Mouse (Mus musculus) kidney, adult 2 months (tissue): ENCODE measurements around the gene Fam126a. TPM values are rescaled to one million over a fixed set of nuclear protein-coding genes. Genes with fewer than 3 reads are reported as not detected.

Experiments used
- DNase-seq: peaks from one replicate; pipeline ENCODE4 v3.0.0; 2021
- H3K27ac ChIP-seq: fragments of 200-500 bp; 2 replicates; pipeline ENCODE4 v1.5.1; 2012; ENCODE audit warnings: low read depth, low read length, control low read depth, inconsistent platforms; ENCODE audit not compliant: insufficient read depth
- H3K27me3 ChIP-seq: fragments of 200-500 bp; replicated peaks from 2 replicates; pipeline ENCODE4 v1.6.1; 2012; ENCODE audit warnings: mild to moderate bottlenecking, moderate library complexity, low read length, inconsistent platforms; ENCODE audit not compliant: control insufficient read depth, insufficient read depth
- H3K36me3 ChIP-seq: fragments of 200-500 bp; 2 replicates; pipeline ENCODE4 v1.6.1; 2012; ENCODE audit warnings: mild to moderate bottlenecking, moderate library complexity, low read length, inconsistent platforms; ENCODE audit not compliant: control insufficient read depth, insufficient read depth
- H3K4me1 ChIP-seq: fragments of 200-500 bp; 2 replicates; pipeline ENCODE4 v1.6.1; 2011; ENCODE audit warnings: low read length; ENCODE audit not compliant: control insufficient read depth, insufficient read depth
- H3K4me3 ChIP-seq: fragments of 200-500 bp; 2 replicates; pipeline ENCODE4 v1.5.1; 2011; ENCODE audit warnings: mild to moderate bottlenecking, low read depth, low read length, control low read depth; ENCODE audit not compliant: insufficient read depth
- CTCF ChIP-seq: fragments of 200-500 bp; conservative IDR thresholded peaks from 2 replicates; pipeline ENCODE4 v1.5.1; 2011; ENCODE audit warnings: low read depth, mild to moderate bottlenecking, control low read depth, low read length, moderate library complexity, mixed read lengths; ENCODE audit not compliant: insufficient read depth, insufficient read length
- POLR2A ChIP-seq: fragments of 200-500 bp; IDR thresholded peaks from one replicate; pipeline ENCODE4 v1.6.1; 2011; ENCODE audit warnings: low read depth, low read length, control low read depth
- WGBS: fragments of 180-500 bp; shearing (Covaris S2); methylation state at CpG from one replicate; pipeline ENCODE4 v1.1.7; 2018; 5-methylcytosine and 5-hydroxymethylcytosine counted together
- polyA plus RNA-seq: library from polyadenylated mRNA; depleted of rRNA; stranded (reverse); fragments of >200 nt; gene quantifications from 2 replicates; pipeline ENCODE4 v1.2.3, GENCODE M21; 2012

Fam126a gene
- polyA plus RNA-seq, 1 experiment: 4.4 TPM

DNA sequence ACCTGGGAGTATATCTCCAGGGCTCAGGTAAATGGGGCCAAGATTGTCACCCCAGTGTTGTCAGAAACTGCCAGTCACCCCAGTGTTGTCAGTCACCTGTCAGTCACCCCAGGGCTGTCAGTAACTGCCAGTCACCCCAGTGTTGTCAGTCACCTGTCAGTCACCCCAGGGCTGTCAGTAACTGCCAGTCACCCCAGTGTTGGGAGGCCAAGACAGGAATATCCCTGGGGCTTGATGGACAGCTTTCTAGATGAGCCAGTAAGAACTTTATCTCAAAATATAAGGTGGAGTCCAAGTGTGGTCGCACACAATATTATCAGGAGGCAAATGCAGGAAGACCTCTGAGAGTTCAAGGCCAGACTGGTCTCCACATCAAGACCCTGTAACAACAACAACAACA, 109.2 kb downstream of the Fam126a start:
- no peak overlapping the region for H3K4me3 ChIP-seq
- H3K36me3 ChIP-seq: no peaks in the 10 kb centered on the region
- WGBS: 95% methylated on average over 1 of the region's 1 CpGs
- no peaks in the 10 kb centered on the region for H3K27me3 ChIP-seq
- no peak overlapping the region for H3K27ac ChIP-seq
- H3K4me1 ChIP-seq: no peaks in the 10 kb centered on the region
- DNase-seq: no peak
- no peak for TF ChIP-seq POLR2A
- TF ChIP-seq CTCF: no peak

DNA sequence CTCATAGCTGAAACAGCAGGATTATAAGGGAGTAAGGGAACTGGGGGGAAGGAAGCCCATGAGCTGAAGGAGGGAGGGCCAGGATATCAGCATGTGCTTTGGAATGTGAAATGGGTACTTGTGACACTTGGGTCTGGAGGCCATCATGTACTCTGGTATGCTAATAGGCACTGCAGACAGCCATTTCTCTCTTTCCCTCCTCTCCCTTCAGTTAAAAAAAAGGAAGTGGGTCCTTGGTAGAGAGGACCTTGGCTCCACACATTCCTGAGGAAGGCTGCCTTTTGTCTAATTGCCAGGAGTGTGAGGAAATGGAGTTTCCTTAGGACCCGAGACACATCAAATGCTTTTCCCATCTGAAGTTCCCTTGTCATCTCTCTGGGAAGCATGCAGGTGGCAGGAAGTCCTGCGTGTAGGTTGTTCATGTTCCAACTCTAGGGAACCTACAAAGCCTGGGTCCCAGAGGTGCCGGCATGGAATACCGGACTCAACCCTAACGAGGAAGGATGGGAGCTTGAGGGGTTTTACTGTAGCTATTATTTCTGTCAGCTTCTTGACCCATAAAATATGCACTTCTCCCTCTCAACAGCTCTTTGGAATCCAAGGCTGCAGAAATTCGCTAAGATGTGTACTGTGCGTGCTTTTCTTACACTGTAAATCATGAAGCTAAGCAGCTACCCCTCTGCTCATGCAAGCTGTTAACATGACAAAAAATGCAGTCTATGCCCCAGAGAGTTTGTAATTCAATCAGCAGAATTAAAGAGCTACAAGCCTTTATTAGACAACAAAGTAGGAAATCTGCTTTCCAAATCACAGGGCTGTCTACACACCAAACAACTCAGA, 110.4 kb downstream of the Fam126a start:
- TF ChIP-seq POLR2A: no peak
- no peak for TF ChIP-seq CTCF
- Histone ChIP-seq H3K4me3 (no peak overlapping the region), H3K27ac (no peak overlapping the region), H3K36me3 (no peaks in the 10 kb centered on the region), H3K27me3 (no peaks in the 10 kb centered on the region), H3K4me1 (no peaks in the 10 kb centered on the region)
- DNase-seq: peak; percentile 11
- WGBS: 26% methylated on average over 7 of the region's 7 CpGs

DNA sequence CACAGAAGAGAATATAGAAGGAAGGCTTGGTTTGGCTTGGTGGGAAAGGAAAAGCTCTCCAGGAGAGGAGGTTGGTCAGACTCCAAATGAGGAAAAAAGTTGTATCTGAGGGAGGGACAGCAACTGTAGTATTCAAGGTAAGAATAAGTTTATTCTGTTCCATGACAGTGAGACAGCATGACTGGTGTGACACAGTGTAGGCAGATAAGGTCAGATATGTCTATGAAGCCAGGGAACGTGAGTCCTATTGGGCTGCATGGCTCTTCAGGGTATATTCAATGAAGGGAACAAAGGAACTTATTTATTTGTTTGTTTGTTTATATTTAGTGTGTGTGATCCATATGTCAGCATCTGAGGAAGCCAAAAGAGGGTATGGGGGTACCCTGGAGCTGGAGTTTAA, 113.2 kb downstream of the Fam126a start:
- DNase-seq: no peak
- TF ChIP-seq POLR2A (no peak), CTCF (no peak)
- H3K27ac ChIP-seq: no peak overlapping the region
- H3K4me1 ChIP-seq: no peaks in the 10 kb centered on the region
- 97% methylated on average over 1 of the region's 1 CpGs for WGBS
- no peaks in the 10 kb centered on the region for H3K36me3 ChIP-seq
- H3K27me3 ChIP-seq: no peaks in the 10 kb centered on the region
- no peak overlapping the region for H3K4me3 ChIP-seq

DNA sequence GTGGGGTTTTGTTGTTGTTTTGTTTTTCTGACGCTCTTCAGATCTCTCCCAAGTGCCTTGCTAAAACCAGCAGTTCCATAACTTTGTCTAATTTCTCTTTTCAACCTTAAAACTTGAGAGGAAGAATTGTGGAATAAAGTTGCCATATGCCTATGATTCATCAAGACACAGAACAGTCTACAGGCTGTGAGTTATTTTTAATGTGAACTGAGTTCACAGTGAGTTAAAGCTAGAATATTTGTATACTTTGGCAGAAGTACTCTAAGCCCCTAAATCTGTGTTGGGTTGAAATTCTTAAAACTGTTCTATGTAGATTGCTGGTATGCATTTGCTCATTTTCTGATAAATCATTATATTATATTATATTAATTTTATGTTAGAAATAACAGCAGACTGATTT, 118.9 kb downstream of the Fam126a start:
- H3K4me3 ChIP-seq: no peak overlapping the region
- H3K27ac ChIP-seq: no peak overlapping the region
- H3K27me3 ChIP-seq: no peaks in the 10 kb centered on the region
- no peak for TF ChIP-seq CTCF
- H3K36me3 ChIP-seq: no peaks in the 10 kb centered on the region
- 84% methylated on average over 1 of the region's 1 CpGs for WGBS
- no peak for DNase-seq
- H3K4me1 ChIP-seq: no peaks in the 10 kb centered on the region

DNA sequence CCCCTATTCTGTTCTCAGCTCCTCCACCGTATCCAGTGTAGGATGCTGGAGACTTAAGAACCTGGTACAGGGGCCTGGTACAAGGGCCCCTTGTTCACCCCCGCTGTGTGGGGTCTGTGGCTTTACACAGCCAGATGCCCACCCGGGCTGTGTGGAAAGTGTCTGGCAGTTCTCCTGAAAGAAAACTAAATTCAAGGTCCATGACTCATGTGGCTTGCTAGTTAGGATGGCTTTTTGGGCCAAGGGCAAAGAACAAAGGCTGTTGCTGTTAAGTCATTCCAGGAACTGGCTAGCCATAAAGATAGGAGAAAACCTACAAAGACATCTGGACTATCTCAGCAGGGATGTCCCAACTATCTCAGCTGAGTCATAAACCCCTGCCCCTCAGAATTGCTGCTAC, 121.2 kb downstream of the Fam126a start:
- H3K4me1 ChIP-seq: no peaks in the 10 kb centered on the region
- H3K27ac ChIP-seq: no peak overlapping the region
- no peaks in the 10 kb centered on the region for H3K27me3 ChIP-seq
- TF ChIP-seq POLR2A (no peak), CTCF (no peak)
- WGBS: 91% methylated on average over 3 of the region's 3 CpGs
- H3K4me3 ChIP-seq: no peak overlapping the region
- no peaks in the 10 kb centered on the region for H3K36me3 ChIP-seq
- DNase-seq: no peak

DNA sequence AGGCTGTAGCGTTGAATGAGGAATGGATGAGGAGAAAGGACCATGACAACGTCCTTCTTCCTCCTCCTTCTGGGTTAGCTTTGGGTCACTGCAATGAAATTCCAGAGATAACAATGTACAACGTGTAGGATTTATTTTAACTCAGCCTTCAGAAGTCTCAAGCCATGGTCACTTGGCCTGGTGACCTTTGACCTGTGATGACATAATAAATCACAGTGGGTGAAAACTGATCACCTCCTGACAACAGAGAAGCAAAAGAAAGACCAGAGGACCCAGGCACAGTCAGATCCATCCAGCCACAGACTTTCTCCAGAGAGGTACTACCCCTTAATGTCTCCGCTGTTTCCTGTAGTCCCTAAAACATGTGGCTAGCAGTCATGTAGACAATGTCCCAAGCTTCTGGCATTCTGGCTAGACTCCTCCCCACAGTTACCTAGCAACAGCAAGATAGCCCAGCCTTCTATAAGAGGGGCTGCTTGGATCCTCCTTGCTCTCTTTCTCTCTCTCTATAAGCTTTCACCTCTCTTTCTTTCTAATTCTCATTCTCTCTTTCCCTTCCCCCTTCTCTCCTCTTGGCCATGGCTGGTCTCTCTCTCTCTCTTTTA, 121.9 kb downstream of the Fam126a start:
- H3K36me3 ChIP-seq: no peaks in the 10 kb centered on the region
- peak; percentile 15 for DNase-seq
- WGBS: 39% methylated on average over 4 of the region's 4 CpGs
- no peak overlapping the region for H3K4me3 ChIP-seq
- no peaks in the 10 kb centered on the region for H3K27me3 ChIP-seq
- TF ChIP-seq CTCF (no peak), POLR2A (no peak)
- no peaks in the 10 kb centered on the region for H3K4me1 ChIP-seq
- no peak overlapping the region for H3K27ac ChIP-seq

DNA sequence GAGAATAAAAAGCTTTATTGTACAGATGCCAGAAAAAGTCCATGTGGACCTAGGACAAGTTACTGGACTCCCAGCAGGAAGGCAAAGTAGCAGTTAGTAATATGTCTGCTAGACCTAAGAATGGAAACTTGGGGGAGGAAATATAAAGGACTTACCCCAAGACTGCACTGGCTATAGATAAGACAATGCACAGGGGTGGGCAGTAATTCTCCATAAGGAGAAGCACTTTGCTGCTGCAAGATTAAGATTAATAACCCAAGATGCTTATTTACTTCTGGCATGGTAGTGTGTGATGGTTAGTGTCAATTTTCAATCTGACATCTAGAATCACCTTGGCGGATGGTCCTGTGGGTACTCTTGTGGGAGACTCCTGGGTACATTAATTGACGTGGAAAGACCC, 128.3 kb downstream of the Fam126a start:
- DNase-seq: no peak
- Histone ChIP-seq H3K36me3 (no peaks in the 10 kb centered on the region), H3K4me3 (no peak overlapping the region), H3K27ac (no peak overlapping the region), H3K4me1 (no peaks in the 10 kb centered on the region), H3K27me3 (no peaks in the 10 kb centered on the region)
- 82% methylated on average over 2 of the region's 2 CpGs for WGBS
- TF ChIP-seq CTCF: no peak
- TF ChIP-seq POLR2A: no peak
